Mouse (Mus musculus): ENCODE data around the gene Ttll10. TPM values are rescaled to one million over a fixed set of nuclear protein-coding genes. Genes with fewer than 3 reads are reported as not detected.

Gene Ttll10
- not detected for total RNA-seq (2021)

DNA sequence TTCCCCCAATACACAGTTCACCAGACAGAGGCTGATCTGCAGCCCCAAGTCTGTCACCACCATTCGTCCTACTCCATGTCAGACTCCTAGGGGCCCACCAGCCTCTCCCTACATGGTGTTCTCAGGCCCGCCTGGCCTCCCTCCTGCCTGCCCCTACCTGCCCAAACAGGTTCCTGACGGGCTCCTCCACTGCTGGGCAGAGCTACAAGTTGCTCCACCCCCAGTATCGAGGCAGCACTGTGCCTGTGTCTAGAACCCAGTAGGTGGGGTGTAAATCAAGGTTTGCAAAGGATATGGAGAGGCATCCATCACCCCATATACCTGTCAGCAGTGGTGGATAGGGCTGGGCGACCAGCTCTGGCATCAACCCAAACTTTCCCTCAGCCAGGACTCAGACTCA lies at the start of gene Ttll10:
Ttll10 (minus strand) TSS at position 154 of the 400 bp plus-strand sequence.
- no peak for DNase-seq (ENCODE audit: extremely low spot score in 1 of 2, low spot score in 2 of 2)
- intact Hi-C loops (cut with DNase I) = no loop called here

DNA sequence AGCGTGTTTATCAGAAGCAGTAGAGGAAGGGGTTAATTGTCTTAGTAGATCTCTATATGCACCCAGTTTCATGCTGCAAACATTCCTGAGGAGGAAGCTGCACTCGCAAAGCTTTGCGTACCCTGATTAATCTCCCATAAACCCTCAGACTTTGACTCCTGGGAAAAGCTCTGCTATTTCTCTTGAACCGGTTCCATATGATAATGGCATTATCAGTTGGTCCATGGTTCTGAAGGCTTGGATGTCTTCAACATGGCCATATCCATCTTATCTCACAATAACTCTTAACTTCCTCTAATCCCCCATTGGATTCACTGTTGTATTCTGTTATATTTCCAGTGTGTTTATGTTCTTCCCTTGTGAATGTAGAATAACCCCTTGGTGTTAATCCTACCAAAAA lies 44.1 kb upstream of the Ttll10 start:
- intact Hi-C loops (cut with DNase I) = no loop called here

DNA sequence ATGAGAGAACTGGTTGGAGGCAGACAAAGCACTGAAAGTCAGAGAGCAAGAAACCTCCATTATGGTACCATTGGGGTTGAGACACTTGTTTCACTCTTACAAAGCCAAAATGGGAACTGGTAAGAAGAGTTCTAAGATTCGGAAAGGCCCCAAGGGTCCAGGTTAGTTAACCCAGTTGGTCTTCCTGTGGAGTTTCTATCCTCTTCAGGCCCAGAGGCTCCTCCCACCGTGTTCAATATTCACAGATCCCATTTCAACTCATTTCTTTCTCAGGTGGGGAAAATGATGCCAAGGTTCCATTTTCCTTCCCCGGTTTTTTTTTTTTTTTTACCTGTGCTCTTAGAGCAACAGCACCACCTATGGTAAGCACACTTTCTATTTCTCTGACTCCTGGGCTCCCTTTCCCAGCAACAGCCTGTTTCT lies 42.3 kb upstream of the Ttll10 start:
- no peak for DNase-seq (ENCODE audit: extremely low spot score in 1 of 2, low spot score in 2 of 2)
- intact Hi-C loops (cut with DNase I) = no loop called here

More for the DNA sequence above, 44.1 kb upstream of the Ttll10 start:
- no peak for DNase-seq (ENCODE audit: extremely low spot score in 1 of 2, low spot score in 2 of 2)

DNA sequence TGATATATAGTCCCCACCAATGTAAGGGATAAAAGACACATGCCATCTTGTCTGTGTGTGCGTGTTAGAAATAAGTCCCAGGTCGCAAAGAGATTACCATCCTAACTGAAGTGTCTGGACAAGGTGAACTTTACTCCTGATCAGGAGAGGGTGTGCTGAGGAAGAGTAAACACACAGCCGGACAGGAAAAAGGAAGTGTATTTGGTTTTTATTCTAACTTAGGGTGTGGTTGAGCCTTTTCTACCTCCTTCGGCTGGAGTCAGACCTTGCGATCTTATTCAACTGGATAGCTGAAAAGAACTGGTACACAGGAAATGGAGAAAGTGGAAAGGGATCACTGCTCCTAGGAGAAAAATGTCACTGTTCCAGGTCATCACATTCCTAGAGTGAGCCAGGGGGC lies 41.3 kb upstream of the Ttll10 start:
- intact Hi-C loops (cut with DNase I) = no loop called here
- no peak for DNase-seq (ENCODE audit: extremely low spot score in 1 of 2, low spot score in 2 of 2)

DNA sequence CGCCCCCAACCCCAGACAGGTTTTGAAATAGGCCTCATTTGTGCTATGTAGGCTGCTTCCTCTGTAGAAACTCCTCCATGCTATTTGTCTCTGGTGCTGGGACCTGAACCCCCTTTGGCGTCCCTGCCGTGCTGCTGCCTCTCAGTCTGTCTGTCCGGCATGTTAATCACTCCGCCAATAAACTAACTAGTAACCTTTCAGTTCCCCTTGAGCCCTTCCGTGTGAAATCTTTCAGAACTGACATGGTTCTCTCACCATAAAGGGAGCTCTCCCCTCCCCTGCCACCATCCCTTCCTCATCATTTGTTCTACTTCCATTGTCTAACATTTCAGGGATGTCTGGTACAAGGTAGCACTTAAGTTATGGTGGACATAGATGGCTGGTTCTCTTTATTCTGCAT lies 40.2 kb upstream of the Ttll10 start:
- intact Hi-C loops (cut with DNase I) = loop anchor here (5.0 to 10.0 kb wide), 2 partner anchors 67 to 135 kb away; partner anchors contain the start of gene C1qtnf12
- no peak for DNase-seq (ENCODE audit: extremely low spot score in 1 of 2, low spot score in 2 of 2)

DNA sequence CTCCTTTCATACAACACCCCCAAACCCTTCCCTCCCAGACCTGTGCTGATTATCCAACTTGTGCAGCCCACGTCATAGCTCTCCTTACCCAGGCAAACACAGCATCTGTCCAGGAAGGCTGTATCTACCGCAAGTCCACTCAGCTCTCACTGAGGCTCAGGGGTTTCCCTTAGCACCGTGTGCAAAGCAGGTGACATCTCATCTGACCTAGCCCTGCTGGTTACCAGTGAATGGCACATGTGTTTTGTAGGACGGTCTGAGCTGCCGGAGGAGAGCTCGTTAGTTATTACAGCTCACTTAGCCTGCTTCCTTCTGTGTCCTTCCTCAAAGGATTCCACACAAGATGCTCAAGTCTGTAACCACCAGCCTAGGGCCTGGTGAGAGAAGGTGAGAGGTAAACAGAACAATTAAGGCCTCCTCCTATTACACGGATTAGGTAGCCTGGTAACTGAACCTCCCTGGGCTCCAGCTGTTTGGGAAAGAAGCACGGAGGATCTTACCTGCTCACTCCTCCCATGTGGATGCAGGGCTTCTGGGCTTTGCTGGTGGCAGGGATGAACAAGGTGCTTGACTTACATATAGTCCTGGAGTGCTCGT lies 38.7 kb upstream of the Ttll10 start:
- intact Hi-C loops (cut with DNase I) = loop anchor here (5.0 to 10.0 kb wide), 2 partner anchors 66 to 133 kb away; partner anchors contain the start of gene C1qtnf12
- no peak for DNase-seq (ENCODE audit: extremely low spot score in 1 of 2, low spot score in 2 of 2)

DNA sequence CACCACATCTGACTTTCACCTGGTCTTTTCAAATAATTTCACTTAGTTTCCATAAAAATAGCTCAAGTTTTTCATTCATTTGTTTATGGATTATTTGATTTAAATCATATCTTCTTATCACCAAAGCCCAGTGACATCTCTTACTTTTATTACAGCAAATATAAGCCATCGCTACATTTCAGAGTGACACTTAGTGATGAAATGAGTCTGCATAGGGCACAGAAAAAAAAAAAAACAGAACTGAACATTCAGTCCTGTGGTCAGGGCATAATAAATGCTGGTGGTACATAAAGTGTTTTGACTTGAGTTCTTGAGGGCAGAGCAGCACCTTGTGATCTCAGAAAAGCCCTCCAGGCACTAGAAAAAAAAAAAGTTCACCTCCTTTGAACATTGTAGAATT lies 37.0 kb upstream of the Ttll10 start:
- intact Hi-C loops (cut with DNase I) = loop anchor here (5.0 to 10.0 kb wide), 2 partner anchors 64 to 131 kb away; partner anchors contain the start of gene C1qtnf12
- DNase-seq (ENCODE audit: extremely low spot score in 1 of 2, low spot score in 2 of 2) = no peak

DNA sequence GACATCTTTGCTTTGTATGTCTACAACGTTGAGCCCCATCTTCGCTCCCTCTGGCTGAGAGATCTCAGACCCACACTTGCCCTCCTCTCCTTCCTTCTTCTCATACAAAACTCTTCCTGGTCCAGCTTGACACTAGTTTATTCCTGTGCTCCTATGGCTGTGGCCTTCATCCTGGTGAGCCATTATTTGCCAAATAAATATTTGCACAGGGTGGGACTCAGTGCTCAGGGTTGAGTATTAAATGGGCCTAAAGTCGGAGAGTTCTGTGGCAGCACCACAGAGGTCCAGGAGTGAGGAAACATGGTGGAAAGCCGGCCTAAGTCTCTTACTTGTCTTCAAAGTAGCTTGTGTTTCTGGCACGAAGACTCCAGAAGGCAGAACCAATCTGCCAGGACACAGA lies 34.5 kb upstream of the Ttll10 start:
- intact Hi-C loops (cut with DNase I) = loop anchor here (10.0 kb wide), 1 partner anchor 129 kb away; the partner anchor contains the start of gene C1qtnf12
- DNase-seq (ENCODE audit: extremely low spot score in 1 of 2, low spot score in 2 of 2) = no peak

DNA sequence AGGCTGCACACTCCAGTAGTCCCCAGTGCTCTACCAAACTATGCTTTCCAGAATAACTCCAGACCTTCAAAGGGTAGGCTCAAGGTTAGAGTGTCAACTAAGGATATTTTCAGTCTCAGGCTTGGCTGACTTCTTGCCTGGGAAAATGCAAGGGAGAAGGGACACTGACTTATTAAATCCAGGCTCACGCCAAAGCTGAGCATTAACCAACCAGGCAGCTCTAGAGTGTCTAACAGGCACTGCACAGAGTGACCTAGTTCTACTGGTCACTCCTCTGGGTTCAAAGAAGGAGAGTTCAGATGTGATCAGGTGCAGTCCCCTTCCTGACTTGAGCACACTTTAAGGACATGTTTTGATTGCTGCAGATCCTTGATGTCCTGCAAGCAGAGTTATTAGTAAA lies 33.6 kb upstream of the Ttll10 start:
- intact Hi-C loops (cut with DNase I) = loop anchor here (10.0 kb wide), 1 partner anchor 128 kb away; the partner anchor contains the start of gene C1qtnf12
- no peak for DNase-seq (ENCODE audit: extremely low spot score in 1 of 2, low spot score in 2 of 2)

DNA sequence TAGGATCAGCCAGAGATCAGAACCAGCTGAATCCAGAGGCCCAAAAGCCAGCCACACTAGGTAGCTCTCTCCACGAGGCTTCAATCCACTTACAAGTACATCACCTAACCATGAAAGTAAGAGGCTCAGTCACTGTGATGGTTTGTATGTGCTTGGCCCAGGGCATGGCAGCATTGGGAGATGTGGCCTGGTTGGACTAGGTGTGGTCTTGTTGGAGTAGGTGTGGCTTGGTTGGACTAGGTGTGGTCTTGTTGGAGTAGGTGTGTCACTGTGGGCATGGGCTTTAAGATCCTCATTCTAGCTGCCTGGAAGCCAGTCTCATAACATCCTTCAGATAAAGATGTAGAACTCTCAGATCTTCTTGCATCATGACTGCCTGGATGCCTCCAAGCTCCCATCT lies 32.0 kb upstream of the Ttll10 start:
- intact Hi-C loops (cut with DNase I) = loop anchor here (10.0 kb wide), 1 partner anchor 126 kb away; the partner anchor contains the start of gene C1qtnf12
- DNase-seq (ENCODE audit: extremely low spot score in 1 of 2, low spot score in 2 of 2) = no peak

DNA sequence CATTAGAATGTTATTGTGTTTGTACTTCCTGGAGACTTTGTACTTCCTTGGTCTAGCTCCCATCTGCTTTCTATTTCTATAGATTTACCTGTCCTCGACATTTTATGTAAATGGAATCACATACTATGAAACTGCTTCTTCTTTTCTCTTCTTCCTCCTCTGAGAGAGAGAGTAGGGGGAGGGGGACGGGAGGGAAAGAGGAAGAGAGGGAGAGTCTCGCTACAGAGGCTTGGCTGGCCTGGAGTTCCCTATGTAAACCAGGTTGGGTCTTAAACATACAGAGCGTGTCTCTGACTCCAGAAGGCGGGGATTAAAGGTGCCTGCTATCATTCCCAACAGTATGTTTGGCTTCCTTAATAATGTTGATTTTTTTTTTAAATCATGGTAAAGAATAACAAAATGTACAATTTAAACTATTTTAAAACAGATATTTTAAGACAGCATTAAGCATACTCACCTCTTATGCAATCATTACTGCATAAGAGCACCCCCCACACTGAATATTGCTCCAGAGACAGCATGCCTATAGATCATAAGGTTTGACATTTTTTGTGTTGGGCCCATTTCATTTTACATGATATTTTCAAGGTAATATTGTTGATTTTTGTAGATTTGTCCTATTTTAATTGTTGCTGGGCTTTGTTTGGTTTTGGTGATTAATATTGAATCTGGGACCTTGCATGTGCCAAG lies 28.3 kb upstream of the Ttll10 start:
- DNase-seq (ENCODE audit: extremely low spot score in 1 of 2, low spot score in 2 of 2) = no peak
- intact Hi-C loops (cut with DNase I) = no loop called here

DNA sequence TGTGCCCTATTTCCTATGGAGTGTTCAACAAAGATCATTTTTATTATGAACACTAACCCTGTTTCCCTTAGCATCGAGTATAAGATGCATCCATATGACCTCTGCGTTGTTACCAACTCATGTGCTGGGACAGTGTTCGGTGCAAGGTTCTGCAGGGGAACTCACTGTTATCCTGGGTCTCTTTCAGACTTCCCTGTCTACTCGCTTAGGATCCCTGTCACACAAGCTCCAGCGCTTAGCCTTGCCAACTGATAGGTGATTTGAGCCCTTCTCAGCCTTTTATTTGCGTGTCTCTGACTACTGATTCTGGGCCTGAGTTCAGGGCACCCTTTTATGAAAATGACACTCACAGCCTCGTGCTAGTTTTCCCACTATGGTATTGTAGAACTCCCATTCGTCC lies 26.0 kb upstream of the Ttll10 start:
- no peak for DNase-seq (ENCODE audit: extremely low spot score in 1 of 2, low spot score in 2 of 2)
- intact Hi-C loops (cut with DNase I) = no loop called here

DNA sequence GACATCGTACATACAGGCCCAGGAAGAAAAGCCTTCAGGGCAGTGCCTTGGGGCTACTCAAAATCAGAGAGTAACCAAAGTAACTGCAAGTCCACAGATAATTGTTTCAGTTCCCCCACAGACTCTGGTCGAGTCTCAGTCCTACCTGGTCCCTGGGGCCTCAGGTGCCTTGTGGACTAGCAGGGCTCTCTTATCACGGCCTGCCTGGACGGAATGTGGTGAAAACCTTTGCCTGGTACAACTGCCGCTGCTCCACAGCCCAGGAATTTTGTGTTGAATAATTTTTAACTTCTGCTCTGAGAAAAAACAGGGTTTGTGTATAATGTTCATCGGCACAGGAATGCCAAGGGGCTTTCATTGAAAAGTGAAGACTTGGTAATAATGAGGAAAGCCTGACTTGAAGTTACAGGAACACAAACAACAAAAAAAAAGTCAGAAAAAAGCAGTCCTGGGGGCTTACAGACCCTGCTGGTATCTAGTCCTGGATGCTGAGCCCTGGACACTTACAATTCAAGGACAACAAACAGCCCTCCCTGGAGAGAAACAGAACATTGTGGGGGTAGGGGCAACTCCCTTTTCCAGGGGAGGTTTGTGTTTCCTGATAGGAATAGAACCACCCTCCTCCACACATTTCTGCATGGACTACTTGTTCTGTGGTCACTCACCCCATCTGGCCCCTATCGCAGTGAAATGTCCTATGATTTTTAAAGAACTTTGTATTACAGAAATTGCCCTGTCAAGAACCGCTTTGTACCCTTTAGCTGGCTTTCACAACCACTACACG lies 25.1 kb upstream of the Ttll10 start:
- intact Hi-C loops (cut with DNase I) = no loop called here

DNA sequence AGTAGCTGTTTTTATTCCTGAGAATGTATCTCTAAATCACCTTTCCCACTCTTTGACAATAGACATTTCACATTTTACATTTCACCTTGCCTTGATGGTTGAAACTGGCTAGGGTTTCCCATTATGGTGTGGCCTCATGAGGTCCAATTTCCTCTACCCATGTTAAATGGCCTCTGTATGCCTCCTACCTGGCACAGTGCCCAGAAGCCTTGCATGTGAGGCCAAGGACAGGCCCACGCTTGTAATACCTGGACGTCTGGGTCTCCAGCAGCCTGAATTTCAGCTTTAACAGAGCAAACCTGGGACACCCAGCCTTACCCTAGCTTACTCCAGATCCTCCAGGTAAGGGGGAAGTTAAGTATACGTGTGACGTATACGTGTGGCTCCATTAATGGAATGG lies 24.1 kb upstream of the Ttll10 start:
- intact Hi-C loops (cut with DNase I) = no loop called here
- no peak for DNase-seq (ENCODE audit: extremely low spot score in 1 of 2, low spot score in 2 of 2)

More for the DNA sequence above, 25.1 kb upstream of the Ttll10 start:
- no peak for DNase-seq (ENCODE audit: extremely low spot score in 1 of 2, low spot score in 2 of 2)

DNA sequence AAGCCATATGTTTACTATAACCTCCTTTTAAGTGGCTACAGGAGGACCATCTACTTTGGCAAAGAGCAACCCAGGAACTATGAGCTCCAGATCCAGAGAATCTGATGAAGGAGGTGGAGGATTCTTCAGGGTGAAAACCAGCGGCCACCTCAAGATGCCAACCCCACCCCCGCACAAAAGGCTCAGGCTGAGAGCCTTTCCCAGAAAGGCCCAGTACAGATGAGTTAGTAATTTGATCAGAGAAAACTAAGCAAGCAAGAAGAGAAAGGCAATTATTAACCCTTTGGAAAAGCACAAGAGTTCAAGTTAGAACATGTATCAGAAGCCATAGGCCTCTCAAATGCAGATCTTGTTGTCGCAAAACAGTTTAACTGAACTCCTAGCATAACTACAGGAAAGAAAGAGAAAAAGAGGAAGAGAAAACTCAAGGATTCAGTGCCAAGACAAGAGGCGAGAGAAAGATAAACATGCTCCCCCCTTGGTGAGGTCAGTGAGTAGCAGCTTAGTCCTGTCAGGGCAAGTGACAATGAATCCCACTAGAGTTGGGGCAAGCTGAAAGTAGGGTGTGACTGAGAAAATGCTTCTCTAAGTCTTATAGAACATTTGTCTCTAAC lies 23.5 kb upstream of the Ttll10 start:
- intact Hi-C loops (cut with DNase I) = no loop called here

DNA sequence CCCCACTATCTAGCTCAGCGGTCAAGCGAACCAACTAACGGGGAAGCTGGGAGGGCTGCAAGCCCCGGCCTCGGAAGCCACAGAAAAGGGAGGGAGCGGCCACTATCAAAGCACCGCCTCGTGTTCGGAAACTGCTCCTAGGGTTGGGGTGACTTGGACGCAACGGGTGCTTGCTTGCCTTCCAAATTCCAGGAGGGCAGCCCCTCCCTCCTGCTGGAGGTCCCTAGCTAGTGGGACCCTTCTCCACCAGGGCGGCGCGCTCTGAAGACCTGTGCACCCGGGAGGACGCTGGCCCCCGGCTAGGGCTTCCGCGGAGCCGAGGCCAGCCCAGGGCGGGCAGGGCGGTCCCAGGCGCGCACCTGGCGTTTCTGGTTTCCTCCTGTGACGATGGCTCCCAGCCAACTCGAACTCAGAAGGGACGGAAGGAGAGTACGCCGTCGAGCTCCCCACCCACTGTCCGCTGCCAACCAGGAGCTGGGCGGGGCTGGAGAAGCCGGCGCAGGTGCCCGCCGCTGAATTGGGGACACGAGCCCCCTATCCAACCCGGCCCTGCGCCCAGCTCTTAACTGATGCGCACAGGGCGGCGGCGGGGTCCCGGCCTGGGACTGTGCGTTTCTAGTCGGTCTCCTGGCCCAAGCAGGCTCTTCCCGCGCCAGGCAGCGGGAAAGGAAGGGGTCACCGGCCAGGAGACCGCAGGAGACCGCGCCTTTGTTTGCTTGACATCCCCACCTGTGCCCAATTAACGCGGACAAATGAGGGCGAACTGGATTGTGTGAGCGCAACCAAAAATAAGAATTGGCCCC lies 18.5 kb upstream of the Ttll10 start:
- peak in 1 of 2 experiments; percentile 63 for DNase-seq (ENCODE audit: extremely low spot score in 1 of 2, low spot score in 2 of 2)
- intact Hi-C loops (cut with DNase I) = no loop called here

More for the DNA sequence above, 23.5 kb upstream of the Ttll10 start:
- DNase-seq (ENCODE audit: extremely low spot score in 1 of 2, low spot score in 2 of 2) = no peak

DNA sequence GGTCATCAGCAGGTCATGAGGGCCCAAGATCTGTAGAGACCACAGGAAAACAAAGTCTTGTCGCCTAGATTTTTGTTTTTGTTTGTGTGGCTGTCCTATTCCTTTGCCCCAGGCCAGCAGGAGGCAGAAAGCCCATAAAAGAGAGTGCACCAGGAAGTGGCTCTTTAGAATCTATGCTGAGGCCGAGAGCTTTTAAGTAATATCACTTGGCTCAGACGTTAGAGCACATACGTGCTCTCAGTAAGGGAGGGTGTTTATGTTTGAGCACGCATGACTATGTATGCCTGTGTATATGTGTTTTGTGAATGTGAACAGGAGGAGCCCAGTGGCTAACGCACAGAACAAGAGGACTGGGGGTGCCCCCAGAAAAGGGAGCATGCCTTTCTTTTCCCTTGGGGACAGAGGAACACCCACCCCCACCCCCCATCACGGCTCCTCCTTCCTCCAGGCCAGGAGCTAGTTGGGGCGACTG lies 17.7 kb upstream of the Ttll10 start:
- intact Hi-C loops (cut with DNase I) = no loop called here
- no peak for DNase-seq (ENCODE audit: extremely low spot score in 1 of 2, low spot score in 2 of 2)

DNA sequence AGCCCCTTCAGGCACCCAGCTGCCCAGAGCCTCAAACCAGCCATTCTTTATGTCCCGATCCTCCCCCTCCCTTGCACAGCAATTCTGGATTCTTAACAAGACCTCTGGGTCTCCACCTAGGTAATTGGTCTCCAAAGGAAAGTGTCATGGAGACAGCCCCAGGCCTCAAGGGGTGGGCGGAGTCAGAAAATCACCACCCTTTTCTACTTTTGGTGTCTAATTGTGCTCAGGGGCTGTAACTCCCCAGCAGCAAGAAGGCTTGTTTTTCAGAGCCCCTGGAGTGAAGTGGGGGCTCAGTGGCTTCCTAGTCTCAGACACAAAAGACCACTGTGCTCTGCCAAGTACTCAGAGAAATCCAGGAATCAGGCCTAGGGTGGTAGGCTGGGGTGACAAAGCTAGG lies 11.5 kb upstream of the Ttll10 start:
- no peak for DNase-seq (ENCODE audit: extremely low spot score in 1 of 2, low spot score in 2 of 2)
- intact Hi-C loops (cut with DNase I) = no loop called here
